Mouse (Mus musculus) midbrain, embryonic 10.5 days (tissue): ENCODE measurements around the gene Cbx1. TPM values are rescaled to one million over a fixed set of nuclear protein-coding genes. Genes with fewer than 3 reads are reported as not detected.

ENCODE experiments used
- DNase-seq: peaks from one replicate; pipeline ENCODE4 v3.0.0-alpha.2; 2017; ENCODE audit warnings: low spot score
- H3K27ac ChIP-seq: fragments of 300-500 bp; sonication (generic); replicated peaks from 2 replicates; pipeline ENCODE4 v1.5.1; 2016; ENCODE audit warnings: mild to moderate bottlenecking
- H3K27me3 ChIP-seq: fragments of 300-500 bp; sonication (generic); 2 replicates; pipeline ENCODE4 v1.6.1; 2016; ENCODE audit warnings: low read depth, mild to moderate bottlenecking; ENCODE audit not compliant: poor library complexity, severe bottlenecking
- H3K36me3 ChIP-seq: fragments of 300-500 bp; sonication (generic); 2 replicates; pipeline ENCODE4 v1.6.1; 2016; ENCODE audit warnings: mild to moderate bottlenecking, moderate library complexity
- H3K4me1 ChIP-seq: fragments of 300-500 bp; sonication (generic); 2 replicates; pipeline ENCODE4 v1.6.1; 2016
- H3K4me3 ChIP-seq: fragments of 300-500 bp; sonication (generic); 2 replicates; pipeline ENCODE4 v1.5.1; 2016; ENCODE audit warnings: mild to moderate bottlenecking, moderate library complexity
- H3K9me3 ChIP-seq: fragments of 300-500 bp; sonication (generic); replicated peaks from 2 replicates; pipeline ENCODE4 v1.6.1; 2016; ENCODE audit warnings: mild to moderate bottlenecking
- WGBS: fragments of 180-500 bp; shearing (Covaris S2); methylation state at CpG from one replicate; pipeline ENCODE4 v1.1.7; 2016; 5-methylcytosine and 5-hydroxymethylcytosine counted together
- polyA plus RNA-seq: library from polyadenylated mRNA; unstranded; fragments of >200 nt; fragmentation: Nextera tagmentation; extraction: Ambion mirVana; gene quantifications from 2 replicates; pipeline ENCODE4 v1.2.1, GENCODE M21; 2016

Gene Cbx1
- polyA plus RNA-seq, 1 experiment from 2014 or later: 198 TPM

GRCm38 (mm10) chr11:96762742-96763470 is 26.0 kb upstream of the Cbx1 start:
- peaks cover 9% of the 10 kb centered on the region for H3K36me3 ChIP-seq
- no peak overlapping the region for H3K4me3 ChIP-seq
- DNase-seq: no peak
- H3K27ac ChIP-seq: 0 out of 2 replicates have a peak overlapping the region, but pooled peaks have one; percentile 6
- H3K4me1 ChIP-seq: peaks cover 48% of the 10 kb centered on the region
- 86% methylated on average over 15 of the region's 15 CpGs for WGBS
- no peaks in the 10 kb centered on the region for H3K9me3 ChIP-seq
- H3K27me3 ChIP-seq: no peaks in the 10 kb centered on the region

- no peaks in the 10 kb centered on the region for H3K9me3 ChIP-seq
- no peaks in the 10 kb centered on the region for H3K27me3 ChIP-seq
- no peak for DNase-seq
- peaks cover 60% of the 10 kb centered on the region for H3K4me1 ChIP-seq
- peaks cover 27% of the 10 kb centered on the region for H3K36me3 ChIP-seq
- H3K27ac ChIP-seq: peak overlapping the region; percentile 80
- 34% methylated on average over 13 of the region's 13 CpGs for WGBS
- H3K4me3 ChIP-seq: peak overlapping the region; percentile 25; the same call in 1 of the 2 replicates
Observed at GRCm38 (mm10) chr11:96764511-96765350, 24.2 kb upstream of the Cbx1 start.

GRCm38 (mm10) chr11:96765645-96766044 is 23.3 kb upstream of the Cbx1 start:
- Histone ChIP-seq H3K27me3 (no peaks in the 10 kb centered on the region), H3K36me3 (peaks cover 36% of the 10 kb centered on the region), H3K4me1 (peaks cover 60% of the 10 kb centered on the region), H3K9me3 (no peaks in the 10 kb centered on the region), H3K4me3 (no peak overlapping the region), H3K27ac (peak overlapping the region; percentile 86)
- DNase-seq: no peak
- WGBS: 80% methylated on average over 7 of the region's 7 CpGs

GRCm38 (mm10) chr11:96766555-96766954 is 22.4 kb upstream of the Cbx1 start:
- peaks cover 60% of the 10 kb centered on the region for H3K4me1 ChIP-seq
- DNase-seq: no peak
- H3K4me3 ChIP-seq: no peak overlapping the region
- no peaks in the 10 kb centered on the region for H3K9me3 ChIP-seq
- WGBS: 81% methylated on average over 12 of the region's 12 CpGs
- peaks cover 45% of the 10 kb centered on the region for H3K36me3 ChIP-seq
- H3K27me3 ChIP-seq: no peaks in the 10 kb centered on the region
- H3K27ac ChIP-seq: peak overlapping the region; percentile 86

- peak; percentile 68 for DNase-seq
- Histone ChIP-seq H3K9me3 (no peaks in the 10 kb centered on the region), H3K4me3 (peak overlapping the region; percentile 16; the same call in 1 of the 2 replicates), H3K27me3 (no peaks in the 10 kb centered on the region), H3K36me3 (peaks cover 51% of the 10 kb centered on the region), H3K4me1 (peaks cover 60% of the 10 kb centered on the region), H3K27ac (peak overlapping the region; percentile 86)
- WGBS: 27% methylated on average over 7 of the region's 7 CpGs
Observed at GRCm38 (mm10) chr11:96767096-96767495, 21.8 kb upstream of the Cbx1 start.

GRCm38 (mm10) chr11:96768240-96768639 is 20.7 kb upstream of the Cbx1 start:
- 73% methylated on average over 9 of the region's 9 CpGs for WGBS
- no peak overlapping the region for H3K4me3 ChIP-seq
- DNase-seq: no peak
- peak overlapping the region; percentile 86 for H3K27ac ChIP-seq
- H3K36me3 ChIP-seq: peaks cover 62% of the 10 kb centered on the region
- no peaks in the 10 kb centered on the region for H3K9me3 ChIP-seq
- no peaks in the 10 kb centered on the region for H3K27me3 ChIP-seq
- peaks cover 55% of the 10 kb centered on the region for H3K4me1 ChIP-seq

- Histone ChIP-seq H3K27me3 (no peaks in the 10 kb centered on the region), H3K36me3 (peaks cover 67% of the 10 kb centered on the region), H3K4me1 (peaks cover 41% of the 10 kb centered on the region), H3K27ac (no peak overlapping the region), H3K4me3 (no peak overlapping the region), H3K9me3 (no peaks in the 10 kb centered on the region)
- 96% methylated on average over 9 of the region's 9 CpGs for WGBS
- no peak for DNase-seq
Observed at GRCm38 (mm10) chr11:96771274-96771975, 17.5 kb upstream of the Cbx1 start.

GRCm38 (mm10) chr11:96772413-96772812 is 16.5 kb upstream of the Cbx1 start:
- DNase-seq: no peak
- H3K4me1 ChIP-seq: peaks cover 41% of the 10 kb centered on the region
- no peaks in the 10 kb centered on the region for H3K9me3 ChIP-seq
- H3K27me3 ChIP-seq: no peaks in the 10 kb centered on the region
- H3K4me3 ChIP-seq: no peak overlapping the region
- H3K27ac ChIP-seq: no peak overlapping the region
- WGBS: 92% methylated on average over 9 of the region's 9 CpGs
- H3K36me3 ChIP-seq: peaks cover 67% of the 10 kb centered on the region

- DNase-seq: no peak
- no peak overlapping the region for H3K4me3 ChIP-seq
- H3K36me3 ChIP-seq: peaks cover 46% of the 10 kb centered on the region
- no peak overlapping the region for H3K27ac ChIP-seq
- peaks cover 25% of the 10 kb centered on the region for H3K4me1 ChIP-seq
- WGBS: 82% methylated on average over 3 of the region's 3 CpGs
- H3K9me3 ChIP-seq: no peaks in the 10 kb centered on the region
- no peaks in the 10 kb centered on the region for H3K27me3 ChIP-seq
Observed at GRCm38 (mm10) chr11:96774536-96774935, 14.4 kb upstream of the Cbx1 start.

GRCm38 (mm10) chr11:96775063-96775462 is 13.9 kb upstream of the Cbx1 start:
- no peaks in the 10 kb centered on the region for H3K9me3 ChIP-seq
- 88% methylated on average over 8 of the region's 8 CpGs for WGBS
- peaks cover 25% of the 10 kb centered on the region for H3K4me1 ChIP-seq
- no peak overlapping the region for H3K4me3 ChIP-seq
- DNase-seq: no peak
- H3K27ac ChIP-seq: no peak overlapping the region
- H3K27me3 ChIP-seq: no peaks in the 10 kb centered on the region
- peaks cover 40% of the 10 kb centered on the region for H3K36me3 ChIP-seq

- no peak for DNase-seq
- Histone ChIP-seq H3K27ac (no peak overlapping the region), H3K36me3 (peaks cover 34% of the 10 kb centered on the region), H3K27me3 (no peaks in the 10 kb centered on the region), H3K9me3 (no peaks in the 10 kb centered on the region), H3K4me3 (no peak overlapping the region), H3K4me1 (peaks cover 25% of the 10 kb centered on the region)
- WGBS: 88% methylated on average over 7 of the region's 7 CpGs
Observed at GRCm38 (mm10) chr11:96775665-96776064, 13.3 kb upstream of the Cbx1 start.

GRCm38 (mm10) chr11:96776068-96776467 is 12.9 kb upstream of the Cbx1 start:
- DNase-seq: no peak
- Histone ChIP-seq H3K27me3 (no peaks in the 10 kb centered on the region), H3K9me3 (no peaks in the 10 kb centered on the region), H3K27ac (no peak overlapping the region), H3K4me1 (peaks cover 25% of the 10 kb centered on the region), H3K36me3 (peaks cover 30% of the 10 kb centered on the region), H3K4me3 (peak overlapping the region; percentile 72)
- WGBS: 58% methylated on average over 3 of the region's 3 CpGs
